9 mouse cellular contexts compared by ENCODE assay signal in the genomic region with DNA sequence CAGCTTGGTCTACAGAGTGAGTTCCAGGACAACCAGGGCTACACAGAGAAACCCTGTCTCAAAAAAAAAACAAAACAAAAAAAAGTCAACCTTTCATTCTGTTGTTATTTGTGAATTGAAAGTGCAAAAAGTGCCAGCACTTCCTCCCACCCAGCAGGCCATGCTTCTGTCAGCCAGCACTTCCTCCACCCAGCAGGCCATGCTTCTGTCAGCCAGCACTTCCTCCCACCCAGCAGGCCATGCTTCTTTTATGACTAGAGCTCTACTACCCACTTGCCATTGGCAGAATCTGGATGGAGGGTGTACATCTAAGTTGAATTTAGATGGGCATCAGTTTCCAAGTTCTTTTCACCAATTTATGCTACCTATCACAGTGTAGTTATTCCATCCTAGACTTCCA. TPM values are rescaled to one million over a fixed set of nuclear protein-coding genes. Genes with fewer than 3 reads are reported as not detected.
DNase-seq lines count a peak whose midpoint lies in the region; ATAC-seq lines count a peak whose summit lies in the region.
"Had no signal": no experiment of that assay in that cellular context is flagged by ENCODE, and none has a peak within 500 bp of the region (broad histone marks: within the 10 kb centered on the region; RNA-seq: fewer than 3 reads in every experiment).

No protein-coding gene starts in this region.

- H3K27me3 ChIP-seq in midbrain, embryonic 13.5 days = no peaks in the 10 kb centered on the region
- no peaks in the 10 kb centered on the region for H3K27me3 ChIP-seq in forebrain, embryonic 14.5 days (replicated peaks; ENCODE audit: control insufficient read depth, insufficient read depth, low read length)
- H3K27me3 ChIP-seq: embryonic facial prominence, embryonic 13.5 days had no signal

- no peaks in the 10 kb centered on the region for H3K9me3 ChIP-seq in midbrain, embryonic 13.5 days
- H3K9me3 ChIP-seq in forebrain, embryonic 14.5 days (replicated peaks; ENCODE audit: control insufficient read depth, low read length) = no peaks in the 10 kb centered on the region
- H3K9me3 ChIP-seq: embryonic facial prominence, embryonic 13.5 days had no signal

- H3K36me3 ChIP-seq in midbrain, embryonic 13.5 days = peaks cover 41% of the 10 kb centered on the region
- H3K36me3 ChIP-seq in forebrain, embryonic 14.5 days (ENCODE audit: control insufficient read depth, insufficient read depth, low read length) = peaks cover 37% of the 10 kb centered on the region

- peaks cover 13% of the 10 kb centered on the region for H3K4me1 ChIP-seq in midbrain, embryonic 13.5 days (replicated peaks)
- H3K4me1 ChIP-seq in forebrain, embryonic 14.5 days (ENCODE audit: control insufficient read depth, insufficient read depth, low read length) = peaks cover 3% of the 10 kb centered on the region; the same call in 1 of the 2 replicates

- ATAC-seq in midbrain, embryonic 13.5 days = no peak
- ATAC-seq in forebrain, embryonic 14.5 days = no peak

- H3K9ac ChIP-seq in midbrain, embryonic 13.5 days (replicated peaks) = no peak overlapping the region
- no peak overlapping the region for H3K9ac ChIP-seq in forebrain, embryonic 14.5 days (ENCODE audit: low read length)
- H3K9ac ChIP-seq: embryonic facial prominence, embryonic 13.5 days had no signal

- peak; percentile 21 for DNase-seq in cerebellum, adult 11-12 months
- DNase-seq in cerebellum, postnatal 4 days (ENCODE audit: low spot score in 2 of 2) = no peak
- peak; percentile 5 to 9 for DNase-seq in CD8-positive naive resting alpha-beta T cell, adult 2 months (ENCODE audit: low read depth in 2 of 2, low spot score in 2 of 2)
- DNase-seq in layer of hippocampus, adult 18-20 months (ENCODE audit: low spot score in 2 of 2) = peak; percentile 56 to 76
- peak; percentile 21 for DNase-seq in naive thymus-derived CD4-positive, alpha-beta T cell, adult 2 months (ENCODE audit: low read depth)
- no peak for DNase-seq in retina, postnatal 1 day
- no peak for DNase-seq in forebrain, embryonic 14.5 days (ENCODE audit: low spot score)

- no peak overlapping the region for H3K27ac ChIP-seq in midbrain, embryonic 13.5 days
- no peak overlapping the region for H3K27ac ChIP-seq in forebrain, embryonic 14.5 days (ENCODE audit: low read depth, low read length)
- H3K27ac ChIP-seq: embryonic facial prominence, embryonic 13.5 days had no signal

- no peak overlapping the region for H3K4me3 ChIP-seq in midbrain, embryonic 13.5 days (replicated peaks)
- H3K4me3 ChIP-seq in forebrain, embryonic 14.5 days (ENCODE audit: low read depth, low read length) = no peak overlapping the region
- H3K4me3 ChIP-seq: embryonic facial prominence, embryonic 13.5 days had no signal

- no peak overlapping the region for H3K4me2 ChIP-seq in midbrain, embryonic 13.5 days (replicated peaks)
- H3K4me2 ChIP-seq in forebrain, embryonic 14.5 days (ENCODE audit: low read length) = no peak overlapping the region
- H3K4me2 ChIP-seq: embryonic facial prominence, embryonic 13.5 days had no signal

RNA-seq across cellular contexts. Expression of a gene that starts 6.9 kb away (rescaled TPM):
- total RNA-seq in layer of hippocampus, adult 18-20 months (2021) = 100 to 1,000 TPM; 179 to 183 TPM
- polyA plus RNA-seq in midbrain, embryonic 13.5 days (2015; fragmentation: Nextera tagmentation; extraction: Ambion mirVana) = 182 and 203 TPM in 2 replicates
- 170 and 180 TPM in 2 replicates for polyA plus RNA-seq in forebrain, embryonic 14.5 days (2014; fragmentation: Nextera tagmentation; extraction: Ambion mirVana)

RNA-seq across cellular contexts. Expression of a gene that starts 6.9 kb away (rescaled TPM):
- total RNA-seq in layer of hippocampus, adult 18-20 months (2021) = 10 to 100 TPM; 14.3 to 16.6 TPM
- polyA plus RNA-seq in midbrain, embryonic 13.5 days (2015; fragmentation: Nextera tagmentation; extraction: Ambion mirVana) = 9.8 TPM in 2 replicates
- polyA plus RNA-seq in forebrain, embryonic 14.5 days (2014; fragmentation: Nextera tagmentation; extraction: Ambion mirVana) = 4.3 and 5.2 TPM in 2 replicates

RNA-seq across cellular contexts. Expression of a gene that starts 15.1 kb away (rescaled TPM):
- not detected for total RNA-seq in layer of hippocampus, adult 18-20 months (2021)
- polyA plus RNA-seq in midbrain, embryonic 13.5 days (2015; fragmentation: Nextera tagmentation; extraction: Ambion mirVana) = 1.7 and 2.4 TPM in 2 replicates
- polyA plus RNA-seq in forebrain, embryonic 14.5 days (2014; fragmentation: Nextera tagmentation; extraction: Ambion mirVana) = 0.20 and 0.26 TPM in 2 replicates

RNA-seq across cellular contexts. Expression of a gene that starts 32.4 kb away (rescaled TPM):
- total RNA-seq in layer of hippocampus, adult 18-20 months (2021) = 10 to 100 TPM; 37.9 to 43.3 TPM
- polyA plus RNA-seq in midbrain, embryonic 13.5 days (2015; fragmentation: Nextera tagmentation; extraction: Ambion mirVana) = 133 and 141 TPM in 2 replicates
- polyA plus RNA-seq in forebrain, embryonic 14.5 days (2014; fragmentation: Nextera tagmentation; extraction: Ambion mirVana) = 152 and 153 TPM in 2 replicates

Comparison
In these comparisons a context has a peak if more than half of its experiments do, and no peak if none do; other contexts are left out.
1. DNase-seq: peak in cerebellum, adult 11-12 months (single experiment), CD8-positive naive resting alpha-beta T cell, adult 2 months (2 of 2), layer of hippocampus, adult 18-20 months (2 of 2) and naive thymus-derived CD4-positive, alpha-beta T cell, adult 2 months (single experiment); none in cerebellum, postnatal 4 days (0 of 2), retina, postnatal 1 day (single experiment) and forebrain, embryonic 14.5 days (single experiment).